Mouse (Mus musculus) cortical plate, adult 2 months (tissue): ENCODE data around the gene Pla2g2e.

Source experiments
- CTCF ChIP-seq: fragments of 200-500 bp; IDR thresholded peaks from 2 replicates; pipeline ENCODE4 v1.5.1; 2011; ENCODE audit warnings: mild to moderate bottlenecking, control low read depth, low read length; ENCODE audit not compliant: insufficient read depth; ENCODE audit errors: extremely low read depth
- POLR2A ChIP-seq: fragments of 200-500 bp; IDR thresholded peaks from 2 replicates; pipeline ENCODE4 v1.6.1; 2011; ENCODE audit warnings: mild to moderate bottlenecking, low read length, control low read depth; ENCODE audit not compliant: insufficient read depth; ENCODE audit errors: extremely low read depth

DNA sequence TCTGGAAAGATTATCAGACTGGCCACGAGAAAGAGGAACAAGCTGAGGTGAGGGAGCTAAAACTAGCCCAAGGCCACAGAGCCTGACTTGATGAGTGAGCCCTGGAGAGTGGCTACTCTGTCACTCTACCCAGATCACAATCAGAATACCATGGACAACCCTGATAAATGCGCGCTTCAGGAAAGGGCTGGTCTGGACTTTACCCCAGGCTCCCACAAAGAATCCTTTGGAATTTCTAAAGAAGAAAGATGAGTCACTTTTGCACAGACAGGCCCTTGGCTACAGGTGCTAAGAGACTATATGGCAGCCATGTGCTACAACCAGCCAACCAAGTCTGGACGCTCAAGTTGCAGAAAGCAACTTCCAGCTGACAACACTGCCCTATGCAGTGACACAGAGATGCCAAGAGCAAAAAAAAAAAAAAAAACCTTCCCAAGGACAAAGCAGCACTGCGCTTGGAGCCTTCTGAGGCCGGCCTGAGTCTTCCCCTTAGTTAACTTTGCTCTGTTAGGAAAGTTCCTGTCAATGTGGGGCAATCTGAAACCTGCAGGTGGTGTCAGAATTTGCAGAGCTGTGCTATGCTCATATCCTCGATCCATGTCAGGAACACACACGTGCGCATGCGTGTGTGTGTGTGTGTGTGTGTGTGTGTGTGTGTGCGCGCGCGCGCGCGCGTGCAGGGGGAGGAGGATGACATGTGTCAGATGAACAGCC lies 28.0 kb downstream of the Pla2g2e start:
- TF ChIP-seq CTCF (no peak), POLR2A (no peak)
